Mouse (Mus musculus) thymus, adult 2 months (tissue): ENCODE data around the gene Igfbp7.

Source experiments
- CTCF ChIP-seq: fragments of 200-500 bp; IDR thresholded peaks from 2 replicates; pipeline ENCODE4 v1.5.1; 2012; ENCODE audit warnings: mild to moderate bottlenecking, control low read depth, low read length, moderate library complexity, borderline replicate concordance; ENCODE audit not compliant: control insufficient read depth, poor library complexity, insufficient read depth; ENCODE audit errors: extremely low read depth
- POLR2A ChIP-seq: fragments of 200-500 bp; IDR thresholded peaks from 2 replicates; pipeline ENCODE4 v1.6.1; 2012; ENCODE audit warnings: mild to moderate bottlenecking, low read length, control low read depth, moderate library complexity; ENCODE audit not compliant: control insufficient read depth, poor library complexity, insufficient read depth; ENCODE audit errors: extremely low read depth

DNA sequence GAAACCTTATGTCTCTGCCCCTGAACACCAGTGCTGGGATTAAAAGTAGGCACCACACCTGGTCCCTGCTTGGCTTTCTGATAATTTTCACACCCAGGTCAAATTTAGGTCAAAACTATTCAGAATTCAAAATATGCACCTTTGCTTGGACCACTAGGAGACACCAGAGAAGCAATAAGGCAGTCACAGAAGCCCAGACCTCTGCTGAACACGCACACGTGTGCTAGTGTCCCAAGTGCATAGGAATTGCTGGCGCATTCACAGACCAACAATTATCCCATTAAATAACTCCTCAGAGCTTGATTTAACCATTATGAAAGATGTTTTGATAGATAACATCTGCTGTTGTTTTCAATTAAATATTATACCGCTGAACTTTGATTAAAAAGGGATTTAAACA is 22.2 kb upstream of the Igfbp7 start:
- TF ChIP-seq CTCF: no peak
- TF ChIP-seq POLR2A: no peak
